28 mouse cellular contexts compared by ENCODE assay signal in the genomic region with DNA sequence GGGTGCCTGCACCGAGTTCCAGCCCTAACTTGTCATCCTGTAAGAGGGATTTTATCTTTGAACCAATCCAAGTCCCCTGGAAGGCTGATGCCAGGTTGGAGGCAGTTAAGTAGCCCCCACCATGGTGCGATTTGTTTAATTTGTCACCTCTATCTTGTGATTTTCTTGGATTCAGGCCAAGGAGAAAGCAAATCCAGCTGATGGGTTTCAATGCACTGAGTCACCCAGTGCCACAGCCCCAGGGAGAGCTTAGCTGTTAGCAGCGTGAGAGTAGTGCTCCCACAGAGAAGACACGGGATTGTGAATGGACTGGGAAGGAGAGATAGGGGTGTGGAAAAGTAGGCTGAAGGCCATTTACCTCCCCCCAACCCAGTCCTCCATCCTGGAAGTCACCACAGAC.
DNase-seq lines count a peak whose midpoint lies in the region; ATAC-seq lines count a peak whose summit lies in the region.
"Had no signal": no experiment of that assay in that cellular context is flagged by ENCODE, and none has a peak within 500 bp of the region (broad histone marks: within the 10 kb centered on the region; RNA-seq: fewer than 3 reads in every experiment).

No protein-coding gene starts in this region.

- H3K27ac ChIP-seq in forebrain, embryonic 14.5 days (ENCODE audit: low read depth, low read length): no peak overlapping the region
- H3K27ac ChIP-seq in forebrain, embryonic 13.5 days: no peak overlapping the region
- H3K27ac ChIP-seq in hindbrain, embryonic 14.5 days: no peak overlapping the region
- H3K27ac ChIP-seq: embryonic facial prominence, embryonic 15.5 days; heart, embryonic 10.5 days; heart, embryonic 15.5 days; hindbrain, embryonic 12.5 days; kidney, embryonic 15.5 days; limb, embryonic 12.5 days; liver, embryonic 15.5 days; lung, embryonic 15.5 days; midbrain, embryonic 12.5 days; stomach, postnatal 0 days had no signal

- no peaks in the 10 kb centered on the region for H3K9me3 ChIP-seq in forebrain, embryonic 14.5 days (replicated peaks; ENCODE audit: control insufficient read depth, low read length)
- no peaks in the 10 kb centered on the region for H3K9me3 ChIP-seq in forebrain, embryonic 13.5 days (replicated peaks)
- no peaks in the 10 kb centered on the region for H3K9me3 ChIP-seq in hindbrain, embryonic 14.5 days (ENCODE audit: control insufficient read depth, low read length)
- H3K9me3 ChIP-seq: embryonic facial prominence, embryonic 15.5 days; heart, embryonic 10.5 days; heart, embryonic 15.5 days; hindbrain, embryonic 12.5 days; kidney, embryonic 15.5 days; limb, embryonic 12.5 days; liver, embryonic 15.5 days; lung, embryonic 15.5 days; midbrain, embryonic 12.5 days had no signal

- peak; percentile 43 for DNase-seq in forebrain, embryonic 14.5 days (ENCODE audit: low spot score)
- DNase-seq in left cerebral cortex, postnatal 25 days (ENCODE audit: low spot score in 2 of 2): peak; percentile 9 to 43
- DNase-seq in left cerebral cortex, postnatal 36 days (ENCODE audit: low spot score in 2 of 2): no peak
- peak; percentile 13 for DNase-seq in 3T3-L1 (ENCODE audit: low read depth, low spot score)
- peak; percentile 40 for DNase-seq in R1 (ENCODE audit: low read depth, low spot score)
- DNase-seq in frontal cortex, postnatal 14 days (ENCODE audit: low spot score in 2 of 2): no peak
- DNase-seq in hindbrain, embryonic 14.5 days (ENCODE audit: low spot score): no peak
- DNase-seq: adrenal gland, postnatal 10 days; cerebellum, adult 11-12 months; cerebellum, postnatal 10 days; gastrocnemius, postnatal 10 days; heart, postnatal 36 days; kidney, postnatal 25 days; thymus, adult 2 months; thymus, postnatal 36 days had no signal

- H3K4me2 ChIP-seq in forebrain, embryonic 14.5 days (ENCODE audit: low read length): no peak overlapping the region
- H3K4me2 ChIP-seq in forebrain, embryonic 13.5 days: no peak overlapping the region
- H3K4me2 ChIP-seq in hindbrain, embryonic 14.5 days (replicated peaks): no peak overlapping the region
- H3K4me2 ChIP-seq: embryonic facial prominence, embryonic 15.5 days; heart, embryonic 15.5 days; hindbrain, embryonic 12.5 days; kidney, embryonic 15.5 days; limb, embryonic 12.5 days; liver, embryonic 15.5 days; lung, embryonic 15.5 days; midbrain, embryonic 12.5 days had no signal

- H3K4me1 ChIP-seq in forebrain, embryonic 14.5 days (ENCODE audit: control insufficient read depth, insufficient read depth, low read length): no peaks in the 10 kb centered on the region
- no peaks in the 10 kb centered on the region; the same call in 1 of the 2 replicates for H3K4me1 ChIP-seq in forebrain, embryonic 13.5 days
- no peaks in the 10 kb centered on the region for H3K4me1 ChIP-seq in hindbrain, embryonic 14.5 days (replicated peaks; ENCODE audit: control insufficient read depth, insufficient read depth, low read length)
- H3K4me1 ChIP-seq: embryonic facial prominence, embryonic 15.5 days; heart, embryonic 15.5 days; hindbrain, embryonic 12.5 days; kidney, embryonic 15.5 days; limb, embryonic 12.5 days; liver, embryonic 15.5 days; lung, embryonic 15.5 days; midbrain, embryonic 12.5 days had no signal

- H3K36me3 ChIP-seq in forebrain, embryonic 14.5 days (ENCODE audit: control insufficient read depth, insufficient read depth, low read length): peaks cover 5% of the 10 kb centered on the region; the same call in 1 of the 2 replicates
- H3K36me3 ChIP-seq in forebrain, embryonic 13.5 days (ENCODE audit: poor library complexity, severe bottlenecking): peaks cover 25% of the 10 kb centered on the region; the same call in 1 of the 2 replicates
- H3K36me3 ChIP-seq in hindbrain, embryonic 14.5 days (replicated peaks; ENCODE audit: control insufficient read depth, insufficient read depth): peaks cover 21% of the 10 kb centered on the region; the same call in 1 of the 2 replicates
- H3K36me3 ChIP-seq: embryonic facial prominence, embryonic 15.5 days; hindbrain, embryonic 12.5 days; kidney, embryonic 15.5 days; liver, embryonic 15.5 days; lung, embryonic 15.5 days; midbrain, embryonic 12.5 days had no signal

- no peak overlapping the region for H3K9ac ChIP-seq in forebrain, embryonic 14.5 days (ENCODE audit: low read length)
- H3K9ac ChIP-seq in forebrain, embryonic 13.5 days: no peak overlapping the region
- H3K9ac ChIP-seq in hindbrain, embryonic 14.5 days: no peak overlapping the region
- H3K9ac ChIP-seq: embryonic facial prominence, embryonic 15.5 days; heart, embryonic 15.5 days; hindbrain, embryonic 12.5 days; kidney, embryonic 15.5 days; limb, embryonic 12.5 days; liver, embryonic 15.5 days; lung, embryonic 15.5 days; midbrain, embryonic 12.5 days had no signal

- ATAC-seq in forebrain, embryonic 14.5 days: no peak
- no peak for ATAC-seq in forebrain, embryonic 13.5 days
- no peak for ATAC-seq in hindbrain, embryonic 14.5 days (ENCODE audit: low FRiP score)
- ATAC-seq: forebrain, embryonic 16.5 days; intestine, postnatal 0 days had no signal

- no peak overlapping the region for H3K4me3 ChIP-seq in forebrain, embryonic 14.5 days (ENCODE audit: low read depth, low read length)
- H3K4me3 ChIP-seq in forebrain, embryonic 13.5 days: no peak overlapping the region
- H3K4me3 ChIP-seq in hindbrain, embryonic 14.5 days (replicated peaks; ENCODE audit: low read length): no peak overlapping the region
- H3K4me3 ChIP-seq: embryonic facial prominence, embryonic 15.5 days; heart, embryonic 10.5 days; heart, embryonic 15.5 days; hindbrain, embryonic 12.5 days; kidney, embryonic 15.5 days; limb, embryonic 12.5 days; liver, embryonic 15.5 days; lung, embryonic 15.5 days; midbrain, embryonic 12.5 days had no signal

- H3K27me3 ChIP-seq in forebrain, embryonic 14.5 days (replicated peaks; ENCODE audit: control insufficient read depth, insufficient read depth, low read length): no peaks in the 10 kb centered on the region
- no peaks in the 10 kb centered on the region for H3K27me3 ChIP-seq in forebrain, embryonic 13.5 days
- no peaks in the 10 kb centered on the region for H3K27me3 ChIP-seq in hindbrain, embryonic 14.5 days (ENCODE audit: control insufficient read depth, insufficient read depth, low read length)
- H3K27me3 ChIP-seq: embryonic facial prominence, embryonic 15.5 days; heart, embryonic 15.5 days; hindbrain, embryonic 12.5 days; kidney, embryonic 15.5 days; limb, embryonic 12.5 days; liver, embryonic 15.5 days; lung, embryonic 15.5 days; midbrain, embryonic 12.5 days had no signal

- 31% methylated on average over 4 of the region's 4 CpGs for WGBS in forebrain, embryonic 14.5 days
- WGBS in forebrain, embryonic 13.5 days: 36% methylated on average over 4 of the region's 4 CpGs
- 41% methylated on average over 4 of the region's 4 CpGs for WGBS in hindbrain, embryonic 14.5 days

- intact Hi-C loops in left cerebral cortex, postnatal 25 days (cut with DNase I): loop anchor here (10.0 kb wide), 1 partner anchor 372 kb away; a partner anchor contains a TSS
- intact Hi-C loops in left cerebral cortex, postnatal 36 days (cut with DNase I): no loop called here

Comparison
In these comparisons a context has a peak if more than half of its experiments do, and no peak if none do; other contexts are left out.
1. DNase-seq: peak in forebrain, embryonic 14.5 days (single experiment), left cerebral cortex, postnatal 25 days (2 of 2), 3T3-L1 (single experiment) and R1 (single experiment); none in left cerebral cortex, postnatal 36 days (0 of 2), frontal cortex, postnatal 14 days (0 of 2) and hindbrain, embryonic 14.5 days (single experiment).